Mouse (Mus musculus) hindlimb bud, embryonic 11.5 days (tissue): ENCODE measurements around the gene Tex46.

Experiments used
- DNase-seq: peaks from one replicate; pipeline ENCODE4 v3.0.0-alpha.2; 2012; ENCODE audit warnings: low read depth, low spot score; ENCODE audit errors: extremely low spot score

Gene Tex46

GRCm38 (mm10) chr4:136631237-136631994, 21.2 kb downstream of the Tex46 start:
- DNase-seq, result no peak

- no peak for DNase-seq
These were observed 25.8 kb downstream of the Tex46 start for GRCm38 (mm10) chr4:136635995-136636394.

- no peak for DNase-seq
These were observed 26.3 kb downstream of the Tex46 start for GRCm38 (mm10) chr4:136636511-136636910.

GRCm38 (mm10) chr4:136636983-136637562, 26.8 kb downstream of the Tex46 start:
- no peak for DNase-seq

GRCm38 (mm10) chr4:136637563-136638229, 27.5 kb downstream of the Tex46 start:
- DNase-seq, result no peak

GRCm38 (mm10) chr4:136638230-136638750, 28.1 kb downstream of the Tex46 start:
- no peak for DNase-seq

GRCm38 (mm10) chr4:136638890-136639289, 28.7 kb downstream of the Tex46 start:
- DNase-seq, result no peak

- peak; percentile 28 for DNase-seq
These were observed 38.8 kb downstream of the Tex46 start for GRCm38 (mm10) chr4:136648922-136649479.

GRCm38 (mm10) chr4:136649480-136650196, 39.4 kb downstream of the Tex46 start:
- DNase-seq, result no peak

GRCm38 (mm10) chr4:136650261-136650660, 40.0 kb downstream of the Tex46 start:
- no peak for DNase-seq

GRCm38 (mm10) chr4:136651357-136651811, 41.1 kb downstream of the Tex46 start:
- DNase-seq, result peak; percentile 33

GRCm38 (mm10) chr4:136651882-136652527, 41.8 kb downstream of the Tex46 start:
- no peak for DNase-seq

- DNase-seq, result no peak
These were observed 42.3 kb downstream of the Tex46 start for GRCm38 (mm10) chr4:136652528-136652910.

- DNase-seq, result no peak
These were observed 42.8 kb downstream of the Tex46 start for GRCm38 (mm10) chr4:136653019-136653418.

- DNase-seq, result no peak
These were observed 43.5 kb downstream of the Tex46 start for GRCm38 (mm10) chr4:136653692-136654234.

GRCm38 (mm10) chr4:136657914-136658313, 47.7 kb downstream of the Tex46 start:
- no peak for DNase-seq
